Mouse (Mus musculus) subcutaneous adipose tissue, adult 2 months (tissue): ENCODE measurements around the gene Cyp4a10. TPM values are rescaled to one million over a fixed set of nuclear protein-coding genes. Genes with fewer than 3 reads are reported as not detected.

Source experiments
- polyA plus RNA-seq: library from polyadenylated mRNA; depleted of rRNA; stranded (reverse); fragments of >200 nt; gene quantifications from 2 replicates; pipeline ENCODE4 v1.2.3, GENCODE M21; 2012; ENCODE audit warnings: low replicate concordance; rRNA removed

The Cyp4a10 gene
- 0.19 TPM in 1 of 2 replicates, not detected in the other for polyA plus RNA-seq

DNA sequence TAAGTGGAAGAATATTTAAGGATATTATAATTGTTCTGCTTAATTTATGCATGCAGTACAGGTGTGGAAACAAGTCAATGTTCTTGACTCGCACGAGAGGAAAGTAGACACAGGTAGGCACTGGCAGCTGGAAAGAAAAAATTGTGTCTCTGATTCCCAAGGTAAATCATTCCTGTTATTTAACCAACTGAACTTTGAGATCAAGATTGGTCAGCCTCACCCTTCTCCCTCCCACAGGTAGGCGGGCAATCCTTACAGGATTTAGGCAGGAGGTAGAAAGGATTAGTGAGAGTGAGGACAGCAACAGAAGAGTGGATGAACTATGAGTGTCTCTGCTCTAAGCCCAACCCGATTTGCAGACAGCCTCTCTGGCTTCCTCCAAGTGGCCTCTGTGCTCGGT is at the start of gene Cyp4a10:
TSS of gene Cyp4a10 (plus strand) at position 265 of the 400 bp plus-strand sequence.

DNA sequence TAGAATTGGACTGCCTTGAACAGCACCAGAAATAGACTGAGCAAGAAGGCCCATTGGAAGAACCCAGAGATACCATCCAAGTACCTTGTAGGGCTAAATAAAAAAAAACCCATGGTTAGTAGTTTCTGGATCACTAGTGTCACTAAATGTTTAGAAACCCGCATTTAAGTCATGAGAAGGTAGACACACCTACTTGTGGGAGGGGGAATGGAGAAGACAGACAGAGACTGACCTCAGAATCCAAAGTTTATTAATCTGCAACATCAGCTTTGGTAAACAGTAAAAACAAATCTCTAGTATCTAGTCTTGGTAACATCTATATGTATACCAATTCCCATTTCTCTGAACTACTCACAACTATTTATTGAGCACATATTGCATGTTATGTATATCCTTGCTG is 22.1 kb upstream of the Cyp4a10 start, which contains the start of gene Cyp4a14:
TSS of gene Cyp4a14 (minus strand) at position 142 of the 400 bp plus-strand sequence.

DNA sequence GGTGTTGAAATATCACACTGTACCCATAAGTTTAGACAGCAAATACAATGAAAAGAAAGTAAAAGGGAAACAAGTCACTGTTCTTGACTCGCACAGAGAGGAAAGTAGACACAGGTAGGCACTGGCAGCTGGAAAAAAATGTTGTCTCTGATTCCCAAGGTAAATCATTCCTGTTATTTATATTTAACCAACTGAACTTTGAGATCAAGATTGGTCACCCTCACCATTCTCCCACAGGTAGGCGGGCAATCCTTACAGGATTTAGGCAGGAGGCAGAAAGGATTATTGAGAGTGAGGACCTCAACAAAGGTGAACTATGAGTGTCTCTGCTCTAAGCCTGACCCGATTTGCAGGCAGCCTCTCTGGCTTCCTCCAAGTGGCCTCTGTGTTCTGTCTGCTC is 45.3 kb downstream of the Cyp4a10 start, which contains the start of gene Cyp4a31:
TSS of gene Cyp4a31 (plus strand) at position 249 of the 400 bp plus-strand sequence.

Other genes starting within 250 kb of the Cyp4a10 start
- 0.48 TPM in 1 of 2 replicates, not detected in the other for gene Cyp4a12a, start 219.2 kb upstream of the Cyp4a10 start, polyA plus RNA-seq
- gene Cyp4a12b, start 106.6 kb upstream of the Cyp4a10 start, polyA plus RNA-seq: not detected in 2 replicates
- gene Cyp4a30b, start 65.7 kb upstream of the Cyp4a10 start, polyA plus RNA-seq: not detected in 2 replicates
- gene Cyp4a14, start 22.1 kb upstream of the Cyp4a10 start, polyA plus RNA-seq: 0.10 TPM in 1 of 2 replicates, not detected in the other
- gene Cyp4a31, start 45.4 kb downstream of the Cyp4a10 start, polyA plus RNA-seq: not detected in 2 replicates
- gene Cyp4a32, start 82.7 kb downstream of the Cyp4a10 start, polyA plus RNA-seq: not detected in 2 replicates
- gene Cyp4b1, start 129.5 kb downstream of the Cyp4a10 start, polyA plus RNA-seq: 54.4 and 242 TPM in 2 replicates
- 29.8 and 30.9 TPM in 2 replicates for gene Efcab14, start 219.5 kb downstream of the Cyp4a10 start, polyA plus RNA-seq